Mouse (Mus musculus): ENCODE data around the gene Sh3gl3. TPM values are rescaled to one million over a fixed set of nuclear protein-coding genes. Genes with fewer than 3 reads are reported as not detected.

Gene Sh3gl3
- polyA plus RNA-seq, 1 experiment from 2014 or later: 66.3 TPM

DNA sequence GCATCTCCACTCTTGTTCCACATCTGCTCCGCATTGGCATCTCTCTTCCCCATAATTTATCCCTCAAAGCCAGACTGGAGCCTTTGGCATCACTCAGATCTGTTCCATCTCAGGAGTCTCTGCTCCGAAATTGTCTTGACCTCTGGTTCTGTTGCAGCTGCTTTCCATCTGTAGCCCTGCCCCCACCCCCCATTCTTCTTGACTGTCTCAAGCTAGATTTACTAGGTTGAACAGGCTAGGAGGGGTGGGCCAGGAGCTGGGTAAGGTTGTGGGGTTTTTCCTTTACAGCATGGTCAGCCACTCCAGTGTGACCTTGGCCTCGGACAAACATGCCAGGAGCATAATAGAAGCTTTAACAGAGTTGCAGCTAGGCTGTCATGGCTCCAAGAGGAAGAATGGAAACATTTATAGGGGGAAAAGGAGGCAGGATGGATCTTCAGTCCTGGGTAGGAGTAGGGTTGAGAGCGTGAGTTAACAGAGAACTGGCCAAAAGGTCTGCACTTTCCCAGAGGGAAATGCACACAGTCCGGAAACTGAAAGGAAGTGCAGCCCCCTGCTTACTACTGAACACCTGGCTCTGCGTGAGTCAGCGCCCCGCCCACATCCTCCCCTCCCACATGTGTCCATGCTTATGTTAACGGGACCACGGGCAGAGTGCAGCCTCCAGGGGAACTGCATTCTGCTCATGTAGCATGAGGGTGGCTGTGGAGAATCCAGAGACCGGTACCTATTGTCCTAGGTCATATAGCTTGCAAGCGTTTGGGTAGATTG is 30.6 kb downstream of the Sh3gl3 start:
- no peak overlapping the region for H3K9ac ChIP-seq
- H3K9me3 ChIP-seq: no peaks in the 10 kb centered on the region
- no peaks in the 10 kb centered on the region for H3K4me1 ChIP-seq (replicated peaks)
- H3K27ac ChIP-seq (replicated peaks): no peak overlapping the region
- WGBS: 59% methylated on average over 12 of the region's 12 CpGs
- no peak overlapping the region for H3K4me3 ChIP-seq
- ATAC-seq (ENCODE audit: low FRiP score, low read depth): 0 out of 2 replicates have a peak, but pooled peaks have one; percentile 30
- H3K4me2 ChIP-seq: no peak overlapping the region
- no peaks in the 10 kb centered on the region for H3K27me3 ChIP-seq
- H3K36me3 ChIP-seq: no peaks in the 10 kb centered on the region

GRCm38 (mm10) chr7:82204975-82205374 is 31.3 kb downstream of the Sh3gl3 start:
- H3K4me3 ChIP-seq: no peak overlapping the region
- no peak overlapping the region for H3K27ac ChIP-seq (replicated peaks)
- no peaks in the 10 kb centered on the region for H3K36me3 ChIP-seq
- WGBS: 83% methylated on average over 3 of the region's 3 CpGs
- no peak overlapping the region for H3K9ac ChIP-seq
- no peaks in the 10 kb centered on the region for H3K9me3 ChIP-seq
- no peak for ATAC-seq (ENCODE audit: low FRiP score, low read depth)
- H3K27me3 ChIP-seq: no peaks in the 10 kb centered on the region
- no peaks in the 10 kb centered on the region for H3K4me1 ChIP-seq (replicated peaks)
- H3K4me2 ChIP-seq: no peak overlapping the region

DNA sequence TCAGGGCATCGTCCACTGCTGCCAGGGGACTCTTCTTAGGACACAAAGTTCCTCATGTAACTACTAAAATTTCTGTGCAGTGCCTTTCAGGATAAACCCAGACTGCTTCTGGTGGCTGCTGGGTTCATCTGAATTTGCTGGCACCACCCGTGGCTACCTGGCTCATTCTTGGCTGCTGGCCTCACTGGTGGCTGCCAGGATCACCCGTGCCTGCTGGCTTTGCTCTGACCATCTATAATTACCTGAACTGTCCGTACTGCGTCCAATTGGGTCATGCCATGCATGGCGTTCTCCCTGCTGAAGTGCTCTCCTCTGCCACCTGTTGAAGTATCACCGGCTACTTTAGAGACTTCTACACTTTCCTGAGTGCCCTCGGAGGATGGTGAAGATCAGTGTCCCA is 33.1 kb downstream of the Sh3gl3 start:
- H3K27me3 ChIP-seq: no peaks in the 10 kb centered on the region
- no peak overlapping the region for H3K27ac ChIP-seq (replicated peaks)
- H3K4me3 ChIP-seq: no peak overlapping the region
- H3K36me3 ChIP-seq: no peaks in the 10 kb centered on the region
- H3K9ac ChIP-seq: no peak overlapping the region
- H3K9me3 ChIP-seq: no peaks in the 10 kb centered on the region
- H3K4me2 ChIP-seq: no peak overlapping the region
- H3K4me1 ChIP-seq (replicated peaks): no peaks in the 10 kb centered on the region
- 88% methylated on average over 8 of the region's 8 CpGs for WGBS
- ATAC-seq (ENCODE audit: low FRiP score, low read depth): no peak

DNA sequence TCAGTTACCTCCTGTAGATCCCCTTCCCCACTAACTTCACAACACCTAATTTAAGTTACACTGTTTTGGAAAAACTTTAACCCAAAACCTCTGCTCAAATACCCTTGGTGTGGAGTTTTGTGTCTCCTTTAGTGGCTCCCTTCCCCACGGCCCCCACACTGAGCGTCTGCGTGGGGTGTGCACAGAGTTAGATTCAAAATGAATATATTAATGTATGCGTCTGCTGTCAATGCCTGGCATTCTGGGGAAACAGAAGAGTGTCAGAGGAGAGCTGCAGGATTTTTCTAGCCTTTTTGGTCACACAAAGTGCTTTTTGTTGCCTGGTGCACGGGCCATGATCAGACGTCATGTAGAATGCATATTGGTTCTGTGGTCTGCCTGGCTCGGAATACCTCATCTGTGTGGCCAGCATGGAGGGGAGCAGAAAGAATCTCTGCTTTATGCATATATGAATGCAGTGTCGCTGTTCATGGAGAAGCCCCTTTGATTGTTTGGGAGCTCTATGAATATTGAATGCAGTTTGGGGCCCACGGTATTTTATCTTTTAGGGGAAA is 47.8 kb downstream of the Sh3gl3 start:
- ATAC-seq (ENCODE audit: low FRiP score, low read depth): no peak
- 48% methylated on average over 9 of the region's 9 CpGs for WGBS

GRCm38 (mm10) chr7:82223906-82224846 is 50.5 kb downstream of the Sh3gl3 start:
- H3K9me3 ChIP-seq: no peaks in the 10 kb centered on the region
- peaks cover 8% of the 10 kb centered on the region for H3K4me1 ChIP-seq (replicated peaks)
- no peak overlapping the region for H3K27ac ChIP-seq (replicated peaks)
- H3K9ac ChIP-seq: no peak overlapping the region
- H3K4me2 ChIP-seq: no peak overlapping the region
- no peaks in the 10 kb centered on the region for H3K36me3 ChIP-seq
- 22% methylated on average over 10 of the region's 10 CpGs for WGBS
- H3K27me3 ChIP-seq: no peaks in the 10 kb centered on the region
- no peak overlapping the region for H3K4me3 ChIP-seq
- ATAC-seq (ENCODE audit: low FRiP score, low read depth): no peak

More for the DNA sequence above, 47.8 kb downstream of the Sh3gl3 start:
- Histone ChIP-seq H3K4me3 (no peak overlapping the region), H3K27ac (replicated peaks) (peak overlapping the region; percentile 25; the same call in 1 of the 2 replicates), H3K4me1 (replicated peaks) (peaks cover 8% of the 10 kb centered on the region), H3K9me3 (no peaks in the 10 kb centered on the region), H3K36me3 (no peaks in the 10 kb centered on the region), H3K4me2 (no peak overlapping the region), H3K9ac (no peak overlapping the region), H3K27me3 (no peaks in the 10 kb centered on the region)

DNA sequence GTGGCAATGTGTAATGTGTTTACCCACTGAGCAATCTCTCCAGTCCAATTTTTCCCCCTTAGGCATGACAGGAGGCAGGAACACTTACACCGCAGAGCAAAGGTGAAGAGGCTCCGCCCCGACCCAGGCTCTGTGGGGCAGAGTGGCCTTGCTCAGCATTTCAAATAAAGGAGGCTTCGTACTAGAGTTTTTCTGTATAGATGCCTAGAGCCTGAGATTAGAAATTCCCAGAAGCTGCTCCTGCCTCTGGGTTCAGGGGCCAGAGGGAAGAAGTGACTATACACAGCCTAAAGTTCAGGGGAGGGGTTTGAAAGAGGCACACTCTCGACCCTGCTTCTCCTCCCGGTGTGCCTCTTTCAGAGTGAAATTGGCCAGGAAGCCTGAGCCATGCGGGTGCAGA is 59.6 kb downstream of the Sh3gl3 start:
- no peak overlapping the region for H3K4me2 ChIP-seq
- WGBS: 63% methylated on average over 7 of the region's 7 CpGs
- H3K27me3 ChIP-seq: no peaks in the 10 kb centered on the region
- no peaks in the 10 kb centered on the region for H3K36me3 ChIP-seq
- peaks cover 11% of the 10 kb centered on the region for H3K4me1 ChIP-seq (replicated peaks)
- ATAC-seq (ENCODE audit: low FRiP score, low read depth): no peak
- H3K9ac ChIP-seq: no peak overlapping the region
- no peaks in the 10 kb centered on the region for H3K9me3 ChIP-seq
- H3K27ac ChIP-seq (replicated peaks): no peak overlapping the region
- no peak overlapping the region for H3K4me3 ChIP-seq

DNA sequence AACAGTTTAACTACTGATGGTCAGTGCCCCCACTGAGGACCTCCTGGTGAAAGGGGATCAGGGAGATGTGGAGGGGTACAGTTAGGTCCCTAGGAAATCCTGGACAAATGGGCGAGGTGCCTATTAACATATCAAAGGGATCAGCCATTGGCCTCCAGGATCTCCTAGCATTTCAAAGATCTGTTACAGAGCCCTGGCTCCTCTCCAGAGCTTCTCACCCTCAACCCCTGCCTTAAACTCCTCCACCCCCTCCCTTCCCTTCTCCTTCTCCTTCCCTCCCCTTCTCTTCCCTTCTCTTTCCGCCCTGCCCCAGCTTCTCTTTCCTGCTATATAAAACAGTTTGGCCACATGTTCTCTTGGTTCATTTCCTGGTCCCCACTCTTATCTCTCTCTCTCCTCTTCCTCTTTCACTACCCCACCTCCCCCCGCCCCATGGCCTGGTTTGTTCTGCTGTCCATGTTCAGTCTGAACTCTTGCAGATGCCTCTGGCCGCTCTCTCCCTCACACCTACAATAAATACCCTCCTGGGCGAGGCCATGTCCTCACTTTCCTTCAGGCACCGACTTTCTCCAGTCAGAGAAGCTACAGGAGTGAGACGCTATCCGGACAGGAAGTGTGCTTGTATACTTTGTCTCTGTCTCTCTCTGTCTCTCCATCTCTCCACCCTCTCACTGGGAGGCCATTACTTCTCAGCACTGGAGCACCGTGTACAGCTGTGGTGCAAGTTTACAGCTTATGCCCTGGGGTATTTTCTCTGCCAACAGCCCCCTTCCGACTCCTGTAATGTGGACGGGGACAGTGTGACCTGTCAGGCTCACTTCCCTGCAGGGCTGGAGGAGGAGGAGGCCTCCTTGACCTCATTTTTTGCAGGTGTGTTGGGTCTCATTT is 60.6 kb downstream of the Sh3gl3 start:
- Histone ChIP-seq H3K4me3 (no peak overlapping the region), H3K27me3 (no peaks in the 10 kb centered on the region), H3K4me1 (replicated peaks) (peaks cover 11% of the 10 kb centered on the region), H3K9ac (no peak overlapping the region), H3K27ac (replicated peaks) (no peak overlapping the region), H3K9me3 (no peaks in the 10 kb centered on the region), H3K36me3 (no peaks in the 10 kb centered on the region), H3K4me2 (no peak overlapping the region)
- WGBS: 52% methylated on average over 11 of the region's 11 CpGs
- no peak for ATAC-seq (ENCODE audit: low FRiP score, low read depth)

DNA sequence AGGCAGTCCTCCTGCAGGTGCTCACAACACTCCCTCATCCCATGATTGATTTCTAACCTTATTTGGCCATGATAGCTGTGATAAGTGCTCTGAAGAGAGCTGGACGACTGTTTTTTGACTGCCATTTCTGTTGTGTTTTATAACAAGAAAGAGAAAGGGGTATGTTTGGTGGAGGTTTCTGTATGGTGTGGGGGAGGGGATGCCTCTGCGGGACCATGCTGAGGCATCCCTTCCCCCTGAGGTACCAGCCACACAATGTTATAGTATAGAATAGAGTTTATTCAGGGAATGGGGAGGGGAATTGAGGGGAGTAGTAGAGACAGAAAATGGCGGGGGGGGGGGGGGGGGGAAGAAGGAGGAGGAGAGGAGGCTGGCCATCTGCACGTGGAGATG is 61.3 kb downstream of the Sh3gl3 start:
- H3K36me3 ChIP-seq: no peaks in the 10 kb centered on the region
- H3K27ac ChIP-seq (replicated peaks): no peak overlapping the region
- ATAC-seq (ENCODE audit: low FRiP score, low read depth): no peak
- H3K9ac ChIP-seq: no peak overlapping the region
- no peaks in the 10 kb centered on the region for H3K9me3 ChIP-seq
- H3K4me2 ChIP-seq: no peak overlapping the region
- H3K4me1 ChIP-seq (replicated peaks): peaks cover 11% of the 10 kb centered on the region
- no peak overlapping the region for H3K4me3 ChIP-seq
- H3K27me3 ChIP-seq: no peaks in the 10 kb centered on the region
- WGBS: 13% methylated on average over 3 of the region's 4 CpGs

DNA sequence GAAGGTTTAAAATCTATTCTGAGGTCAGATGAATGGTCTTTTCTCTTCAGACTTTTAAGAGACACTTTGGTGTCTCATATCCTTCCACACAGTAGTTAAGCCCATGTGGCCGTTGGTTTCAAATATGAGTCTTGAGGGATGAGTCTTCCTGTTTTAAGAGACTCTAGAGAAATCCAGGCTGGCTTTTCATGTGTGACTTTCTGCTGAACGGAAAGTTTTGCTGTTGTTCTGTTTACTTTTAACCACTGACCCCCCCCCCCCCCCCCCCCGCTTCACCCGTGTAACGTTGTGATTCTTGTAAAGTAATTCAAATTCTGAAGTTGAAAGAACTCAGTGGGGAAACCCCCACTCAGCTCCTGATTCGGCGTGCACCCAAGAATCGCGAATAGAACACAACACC is 61.8 kb downstream of the Sh3gl3 start:
- Histone ChIP-seq H3K4me1 (replicated peaks) (peaks cover 11% of the 10 kb centered on the region), H3K36me3 (no peaks in the 10 kb centered on the region), H3K27me3 (no peaks in the 10 kb centered on the region), H3K9ac (no peak overlapping the region), H3K4me3 (no peak overlapping the region), H3K27ac (replicated peaks) (no peak overlapping the region), H3K4me2 (no peak overlapping the region), H3K9me3 (no peaks in the 10 kb centered on the region)
- WGBS: 70% methylated on average over 8 of the region's 9 CpGs
- ATAC-seq (ENCODE audit: low FRiP score, low read depth): no peak

GRCm38 (mm10) chr7:82236152-82236898 is 62.7 kb downstream of the Sh3gl3 start:
- no peaks in the 10 kb centered on the region for H3K27me3 ChIP-seq
- peaks cover 5% of the 10 kb centered on the region; the same call in 1 of the 2 replicates for H3K4me1 ChIP-seq (replicated peaks)
- ATAC-seq (ENCODE audit: low FRiP score, low read depth): no peak
- H3K27ac ChIP-seq (replicated peaks): no peak overlapping the region
- H3K9me3 ChIP-seq: no peaks in the 10 kb centered on the region
- H3K36me3 ChIP-seq: no peaks in the 10 kb centered on the region
- H3K4me2 ChIP-seq: no peak overlapping the region
- H3K9ac ChIP-seq: no peak overlapping the region
- WGBS: 60% methylated on average over 10 of the region's 11 CpGs
- H3K4me3 ChIP-seq: no peak overlapping the region

- Histone ChIP-seq H3K36me3 (no peaks in the 10 kb centered on the region), H3K4me2 (no peak overlapping the region), H3K9ac (no peak overlapping the region), H3K4me1 (replicated peaks) (peaks cover 4% of the 10 kb centered on the region; the same call in 1 of the 2 replicates), H3K9me3 (no peaks in the 10 kb centered on the region), H3K4me3 (no peak overlapping the region), H3K27ac (replicated peaks) (no peak overlapping the region), H3K27me3 (no peaks in the 10 kb centered on the region)
- ATAC-seq (ENCODE audit: low FRiP score, low read depth): no peak
- 75% methylated on average over 4 of the region's 4 CpGs for WGBS
Observed at GRCm38 (mm10) chr7:82236899-82237162, 63.2 kb downstream of the Sh3gl3 start.
